Mouse (Mus musculus): Measurements from ENCODE around the gene Lhfp.

The Lhfp gene

DNA sequence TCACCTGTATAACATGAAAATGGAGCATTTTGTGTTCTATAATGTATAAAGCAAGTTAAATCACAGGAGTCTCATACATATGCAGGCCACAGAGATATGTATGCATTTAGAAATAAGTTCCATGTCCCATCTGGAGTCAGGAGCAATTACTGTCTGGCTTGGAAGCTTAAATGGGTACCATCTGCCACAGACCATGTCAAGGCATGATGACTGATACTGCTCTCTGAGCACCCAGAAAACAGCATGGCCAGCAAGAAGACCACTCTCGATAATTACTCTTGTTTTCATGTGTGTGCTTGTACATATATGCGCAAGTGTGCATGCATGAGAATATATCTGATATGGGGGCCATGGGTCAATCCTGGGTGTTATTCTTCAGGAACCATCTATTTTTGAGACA lies 269.3 kb downstream of the Lhfp start:
- DNase-seq (ENCODE audit: low spot score in 2 of 2) = no peak
